Mouse (Mus musculus) small intestine, adult 2 months (tissue): ENCODE data around the gene Sipa1l1. TPM values are rescaled to one million over a fixed set of nuclear protein-coding genes. Genes with fewer than 3 reads are reported as not detected.

Experiments used
- H3K27ac ChIP-seq: fragments of 200-500 bp; 2 replicates; pipeline ENCODE4 v1.5.1; 2012; ENCODE audit warnings: low read depth, low read length, control low read depth, inconsistent platforms; ENCODE audit not compliant: insufficient read depth
- H3K27me3 ChIP-seq: fragments of 200-500 bp; 2 replicates; pipeline ENCODE4 v1.6.1; 2012; ENCODE audit warnings: mild to moderate bottlenecking, moderate library complexity, low read length, inconsistent platforms; ENCODE audit not compliant: control insufficient read depth, insufficient read depth
- H3K36me3 ChIP-seq: fragments of 200-500 bp; 2 replicates; pipeline ENCODE4 v1.6.1; 2012; ENCODE audit warnings: mild to moderate bottlenecking, low read length, control low read depth, inconsistent platforms; ENCODE audit not compliant: control insufficient read depth, insufficient read depth
- H3K4me1 ChIP-seq: fragments of 200-500 bp; 2 replicates; pipeline ENCODE4 v1.6.1; 2012; ENCODE audit warnings: low read length, inconsistent platforms, mixed read lengths; ENCODE audit not compliant: control insufficient read depth, insufficient read depth, insufficient read length
- H3K4me3 ChIP-seq: fragments of 200-500 bp; 2 replicates; pipeline ENCODE4 v1.5.1; 2012; ENCODE audit warnings: low read depth, mild to moderate bottlenecking, control low read depth, inconsistent platforms, low read length, moderate library complexity
- CTCF ChIP-seq: fragments of 200-500 bp; IDR thresholded peaks from 2 replicates; pipeline ENCODE4 v1.5.1; 2012; ENCODE audit warnings: low read depth, mild to moderate bottlenecking, control low read depth, inconsistent platforms, low read length, moderate library complexity, mixed read lengths; ENCODE audit not compliant: insufficient replicate concordance, insufficient read length; ENCODE audit errors: extremely low read depth
- POLR2A ChIP-seq: fragments of 200-500 bp; IDR thresholded peaks from 2 replicates; pipeline ENCODE4 v1.6.1; 2012; ENCODE audit warnings: low read depth, mild to moderate bottlenecking, control low read depth, inconsistent platforms, low read length, moderate library complexity
- WGBS: fragments of 180-500 bp; shearing (Covaris S2); methylation state at CpG from one replicate; pipeline ENCODE4 v1.1.7; 2018; 5-methylcytosine and 5-hydroxymethylcytosine counted together
- polyA plus RNA-seq: library from polyadenylated mRNA; depleted of rRNA; stranded (reverse); fragments of >200 nt; gene quantifications from 2 replicates; pipeline ENCODE4 v1.2.3, GENCODE M21; 2012

Gene Sipa1l1
- polyA plus RNA-seq, 1 experiment = 13.4 TPM

- Histone ChIP-seq H3K4me3 (no peak overlapping the region), H3K36me3 (peaks cover 4% of the 10 kb centered on the region), H3K4me1 (no peaks in the 10 kb centered on the region), H3K27me3 (no peaks in the 10 kb centered on the region), H3K27ac (no peak overlapping the region)
- TF ChIP-seq CTCF (no peak), POLR2A (no peak)
- 87% methylated on average over 3 of the region's 3 CpGs for WGBS
These were observed 64.1 kb downstream of the Sipa1l1 start for GRCm38 (mm10) chr12:82233177-82233576.

- H3K27me3 ChIP-seq = no peaks in the 10 kb centered on the region
- WGBS = 88% methylated on average over 14 of the region's 14 CpGs
- H3K4me1 ChIP-seq = no peaks in the 10 kb centered on the region
- peaks cover 4% of the 10 kb centered on the region for H3K36me3 ChIP-seq
- no peak overlapping the region for H3K4me3 ChIP-seq
- H3K27ac ChIP-seq = no peak overlapping the region
- TF ChIP-seq POLR2A = no peak
- TF ChIP-seq CTCF = no peak
These were observed 65.5 kb downstream of the Sipa1l1 start for GRCm38 (mm10) chr12:82234463-82235223.

DNA sequence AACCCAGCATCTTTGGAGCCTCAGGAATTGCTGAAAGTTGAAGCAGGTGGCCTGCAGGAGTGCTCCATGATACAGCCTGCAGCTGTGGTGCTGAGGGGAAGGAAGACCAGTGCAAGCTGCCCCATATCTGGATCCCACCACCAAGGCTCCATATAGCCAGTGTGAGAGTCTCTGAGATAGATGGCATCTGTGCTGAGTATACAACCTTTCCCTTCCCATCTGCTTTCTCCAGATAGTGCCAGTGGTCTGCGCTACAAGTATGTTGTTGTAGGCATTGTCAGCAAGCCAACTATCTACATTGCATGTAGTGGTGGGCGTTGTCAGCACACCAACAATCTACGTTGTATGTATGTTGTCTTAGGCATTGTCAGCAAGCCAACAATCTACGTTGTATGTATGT lies 68.0 kb downstream of the Sipa1l1 start:
- TF ChIP-seq CTCF = no peak
- TF ChIP-seq POLR2A = no peak
- Histone ChIP-seq H3K36me3 (peaks cover 4% of the 10 kb centered on the region), H3K4me1 (no peaks in the 10 kb centered on the region), H3K27me3 (no peaks in the 10 kb centered on the region), H3K27ac (no peak overlapping the region), H3K4me3 (no peak overlapping the region)
- 92% methylated on average over 4 of the region's 4 CpGs for WGBS

DNA sequence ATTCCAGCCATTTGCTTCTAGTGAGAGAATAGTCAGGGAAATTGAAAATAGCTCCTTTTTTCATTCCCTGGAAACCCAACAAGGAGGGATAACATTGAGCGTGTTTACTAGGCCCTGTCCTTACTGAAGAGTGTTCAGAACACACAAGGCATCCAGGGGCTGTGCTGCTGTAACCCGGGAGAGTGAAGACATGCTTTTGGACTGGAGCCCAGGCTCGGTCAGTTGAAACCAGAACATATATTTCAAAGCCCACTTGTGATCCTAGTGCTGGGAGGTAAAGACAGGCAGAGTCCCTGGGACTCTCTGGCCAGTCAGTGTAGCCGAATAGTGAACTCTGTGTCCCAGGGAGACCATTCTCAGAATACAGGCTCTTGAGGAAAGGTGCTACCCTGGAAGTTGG lies 68.8 kb downstream of the Sipa1l1 start:
- no peak for TF ChIP-seq CTCF
- TF ChIP-seq POLR2A = no peak
- Histone ChIP-seq H3K27me3 (no peaks in the 10 kb centered on the region), H3K27ac (no peak overlapping the region), H3K4me3 (no peak overlapping the region), H3K4me1 (no peaks in the 10 kb centered on the region), H3K36me3 (peaks cover 4% of the 10 kb centered on the region)
- WGBS = 75% methylated on average over 4 of the region's 4 CpGs

- Histone ChIP-seq H3K4me3 (no peak overlapping the region), H3K27me3 (no peaks in the 10 kb centered on the region), H3K36me3 (peaks cover 2% of the 10 kb centered on the region; the same call in 1 of the 2 replicates), H3K4me1 (peaks cover 5% of the 10 kb centered on the region; the same call in 1 of the 2 replicates), H3K27ac (no peak overlapping the region)
- WGBS = 78% methylated on average over 6 of the region's 6 CpGs
- TF ChIP-seq CTCF = no peak
- no peak for TF ChIP-seq POLR2A
These were observed 71.6 kb downstream of the Sipa1l1 start for GRCm38 (mm10) chr12:82240674-82241073.

- WGBS = 54% methylated on average over 6 of the region's 6 CpGs
- TF ChIP-seq POLR2A = no peak
- no peak for TF ChIP-seq CTCF
- Histone ChIP-seq H3K27me3 (no peaks in the 10 kb centered on the region), H3K27ac (peak overlapping the region; percentile 71), H3K4me1 (peaks cover 18% of the 10 kb centered on the region; the same call in 1 of the 2 replicates), H3K4me3 (no peak overlapping the region), H3K36me3 (no peaks in the 10 kb centered on the region)
These were observed 76.1 kb downstream of the Sipa1l1 start for GRCm38 (mm10) chr12:82245219-82245618.

GRCm38 (mm10) chr12:82246422-82246821 lies 77.3 kb downstream of the Sipa1l1 start:
- TF ChIP-seq POLR2A = no peak
- TF ChIP-seq CTCF = no peak
- Histone ChIP-seq H3K4me3 (no peak overlapping the region), H3K4me1 (peaks cover 18% of the 10 kb centered on the region; the same call in 1 of the 2 replicates), H3K27me3 (no peaks in the 10 kb centered on the region), H3K27ac (peak overlapping the region; percentile 24), H3K36me3 (no peaks in the 10 kb centered on the region)
- WGBS = 31% methylated on average over 3 of the region's 3 CpGs
